Mouse (Mus musculus) thymus, postnatal 14 days (tissue): Measurements from ENCODE around the gene Chrm2.

Experiments
- DNase-seq: peaks from one replicate; pipeline ENCODE4 v3.0.0; 2021

Gene Chrm2

DNA sequence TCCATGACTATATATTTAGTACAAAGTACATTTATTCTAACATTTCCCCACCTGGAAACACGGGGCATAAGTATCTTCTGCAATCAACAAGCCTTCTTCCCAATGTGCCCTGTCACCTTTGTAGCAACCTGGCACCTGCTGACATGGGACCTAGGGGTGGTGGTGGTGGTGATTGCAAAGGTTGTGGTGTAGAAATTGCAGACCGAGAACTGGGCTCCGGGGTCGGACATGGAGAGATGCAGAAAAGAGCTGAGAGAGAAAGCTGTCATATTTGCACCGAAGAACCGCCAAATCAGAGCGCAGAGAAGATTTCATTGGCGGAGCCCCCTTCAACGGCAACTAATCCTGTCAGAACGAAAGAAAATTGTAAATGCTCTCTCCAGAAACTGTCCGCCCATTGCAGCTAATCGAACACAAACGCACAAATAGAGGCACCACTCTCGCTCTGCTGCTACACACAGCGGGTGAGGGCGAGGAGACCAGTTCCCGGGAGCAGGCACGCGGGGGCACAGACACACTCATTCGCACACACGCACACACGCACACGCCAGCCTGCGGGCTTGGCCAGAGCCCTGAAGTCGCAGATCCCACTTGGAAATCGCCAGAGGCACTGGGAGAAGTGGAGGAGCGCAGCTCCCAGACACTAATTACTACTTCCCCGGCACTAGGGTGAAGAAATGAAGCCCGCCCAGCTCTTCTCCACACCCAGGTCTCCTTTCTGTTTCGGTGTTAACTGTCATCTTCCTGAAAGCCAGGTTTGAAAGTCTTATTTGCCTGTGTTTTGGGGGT, at the start of gene Chrm2:
Gene Chrm2 (plus strand): TSS at position 473 of the 789 bp plus-strand sequence.
- DNase-seq = no peak

DNA sequence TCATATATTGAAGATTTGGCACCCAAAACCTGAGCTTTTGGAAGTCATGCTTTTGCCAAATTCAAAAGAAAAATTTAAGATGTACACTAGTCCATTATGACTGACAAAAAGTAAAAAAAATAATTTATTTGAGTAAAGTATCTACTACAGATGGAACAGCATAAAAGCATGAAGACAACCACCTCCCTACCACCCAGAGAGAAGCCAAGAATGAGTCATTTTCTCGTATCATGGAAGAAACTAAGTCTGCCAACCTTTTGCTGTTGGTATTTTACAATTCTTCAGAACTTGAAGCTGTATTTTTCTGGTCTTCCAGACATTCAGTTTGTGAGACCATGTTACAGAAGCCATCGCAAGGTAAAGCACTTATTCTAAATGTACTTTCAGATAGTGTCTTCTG, 13.9 kb upstream of the Chrm2 start:
- DNase-seq = no peak

DNA sequence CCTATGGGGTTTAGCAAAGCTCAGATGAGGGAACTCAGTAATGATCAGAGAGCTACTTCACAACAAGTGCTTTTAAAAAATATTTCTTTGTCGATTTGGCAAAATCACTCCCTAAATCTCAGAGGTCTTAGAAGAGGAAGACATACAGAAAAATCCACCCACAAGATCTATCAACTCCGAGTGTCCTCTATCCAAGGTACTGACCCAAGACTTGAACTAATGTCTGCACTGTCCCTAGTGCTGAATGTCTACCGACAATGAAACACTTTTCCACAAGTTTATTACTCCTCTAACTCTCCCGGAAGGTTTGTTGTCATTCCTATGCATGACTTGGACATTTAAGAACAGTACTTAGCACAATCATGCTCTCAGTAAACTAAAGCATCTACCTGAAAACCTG, 9.9 kb upstream of the Chrm2 start:
- DNase-seq = no peak

DNA sequence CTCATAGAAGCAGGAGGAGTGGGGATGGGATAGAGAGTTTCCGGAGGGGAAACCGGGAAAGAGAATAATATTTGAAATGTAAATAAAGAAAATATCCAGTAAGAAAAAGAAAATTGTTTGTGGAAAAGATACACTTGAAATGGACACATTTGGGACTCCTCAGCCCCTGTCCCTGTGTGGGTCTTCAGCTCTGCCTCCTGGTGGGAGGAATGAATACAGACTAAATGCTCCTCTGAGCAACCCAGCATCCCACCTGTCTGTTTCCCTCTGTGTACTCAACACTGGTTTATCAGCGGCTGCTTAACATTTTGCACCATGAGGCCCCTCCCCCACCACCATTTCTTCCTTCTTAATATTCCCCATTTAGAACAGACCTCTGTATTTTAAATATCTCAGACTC, 3.8 kb upstream of the Chrm2 start:
- DNase-seq = no peak

DNA sequence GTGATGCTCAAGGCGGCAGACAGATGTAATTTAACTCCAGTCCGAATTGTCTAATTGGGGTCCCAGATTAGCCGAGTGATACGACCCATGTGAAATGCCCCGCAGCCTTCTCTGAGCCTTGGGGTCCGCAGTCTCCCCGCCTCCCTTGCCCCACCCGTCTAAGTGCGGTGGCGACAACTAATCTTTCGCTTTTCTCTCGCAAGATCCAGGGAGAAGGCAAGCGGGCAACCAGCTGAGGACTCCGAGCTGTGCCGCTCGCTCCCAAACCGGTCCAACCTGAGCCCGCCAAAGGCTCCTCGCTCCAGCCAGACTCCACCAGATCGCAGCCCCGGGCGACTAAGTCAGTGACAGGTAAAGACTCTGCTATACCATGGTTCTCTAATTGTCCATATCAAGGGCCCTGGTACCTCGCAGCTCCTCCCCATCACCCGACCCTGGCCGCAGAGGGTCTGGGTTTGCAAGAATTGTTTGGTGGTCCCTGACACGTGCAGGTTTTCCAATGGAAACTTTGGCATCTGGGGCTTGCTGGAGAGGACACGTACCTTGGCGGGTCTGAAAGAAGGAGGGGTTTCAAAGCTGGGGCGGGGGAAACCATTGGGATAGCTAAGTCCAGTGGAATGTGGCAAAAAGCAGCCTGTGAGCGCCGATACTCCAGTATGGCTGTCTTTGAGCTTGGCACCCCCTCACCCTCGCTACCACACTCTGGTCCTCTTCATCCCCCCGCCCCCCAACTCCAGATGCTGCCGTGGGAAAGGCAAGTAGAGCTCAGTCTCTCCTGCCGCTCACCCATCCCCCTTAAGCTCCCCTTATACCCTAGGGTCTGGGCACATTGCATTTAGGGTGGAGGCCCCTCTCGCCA, 746 bp downstream of the Chrm2 start:
- no peak for DNase-seq

DNA sequence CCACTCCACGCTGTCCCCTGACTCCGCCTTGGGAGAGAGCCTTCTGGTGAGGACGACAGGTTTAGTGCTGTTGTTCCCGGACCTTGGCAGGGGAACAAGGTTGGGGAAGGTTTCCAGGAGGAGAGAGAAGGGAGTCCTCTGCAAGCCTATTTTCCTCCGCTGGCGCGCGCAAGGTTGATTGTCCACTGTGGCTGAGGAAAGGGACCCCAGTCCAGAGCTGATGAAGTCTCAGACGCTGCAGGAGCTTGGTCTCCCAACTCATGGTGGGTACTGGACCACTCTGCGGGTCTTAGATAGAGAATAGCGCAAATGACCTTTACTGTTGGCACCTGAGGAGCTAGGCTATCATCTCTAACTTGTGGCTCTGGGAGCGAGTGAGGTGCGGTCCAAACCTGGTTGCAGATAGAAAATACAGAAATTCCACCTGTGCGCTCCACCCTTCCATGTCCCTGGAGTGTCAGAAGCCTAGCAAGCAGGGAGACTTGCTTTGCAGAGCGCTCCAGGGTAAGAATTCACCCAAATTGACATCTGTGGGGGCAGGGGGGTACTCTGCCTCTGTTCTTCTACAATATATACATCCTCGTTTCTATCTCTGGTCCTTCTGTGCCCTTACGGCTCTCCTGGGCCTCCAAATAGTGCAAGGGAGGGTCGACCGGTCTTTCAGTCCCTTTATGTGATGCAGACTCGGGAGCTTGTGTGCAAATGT, 1.5 kb downstream of the Chrm2 start:
- no peak for DNase-seq

DNA sequence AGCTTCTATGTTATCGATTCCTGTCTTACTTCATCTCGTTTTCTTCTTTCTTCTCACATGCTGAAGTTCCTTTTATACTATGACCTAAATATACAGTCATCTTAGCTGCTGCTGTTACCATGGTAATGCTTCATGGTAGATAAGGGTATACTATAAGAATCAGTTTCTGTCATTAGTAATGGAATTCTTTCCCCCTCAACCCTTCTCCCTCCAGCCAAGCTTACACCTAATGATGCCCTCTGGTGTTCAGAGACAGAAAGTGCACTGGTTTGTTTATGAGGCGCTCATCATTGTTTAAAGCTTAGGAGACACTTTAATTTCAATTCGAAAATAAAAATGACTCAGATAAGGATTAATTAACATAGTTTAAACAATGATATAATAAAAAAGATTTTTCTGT, 5.8 kb downstream of the Chrm2 start:
- no peak for DNase-seq

DNA sequence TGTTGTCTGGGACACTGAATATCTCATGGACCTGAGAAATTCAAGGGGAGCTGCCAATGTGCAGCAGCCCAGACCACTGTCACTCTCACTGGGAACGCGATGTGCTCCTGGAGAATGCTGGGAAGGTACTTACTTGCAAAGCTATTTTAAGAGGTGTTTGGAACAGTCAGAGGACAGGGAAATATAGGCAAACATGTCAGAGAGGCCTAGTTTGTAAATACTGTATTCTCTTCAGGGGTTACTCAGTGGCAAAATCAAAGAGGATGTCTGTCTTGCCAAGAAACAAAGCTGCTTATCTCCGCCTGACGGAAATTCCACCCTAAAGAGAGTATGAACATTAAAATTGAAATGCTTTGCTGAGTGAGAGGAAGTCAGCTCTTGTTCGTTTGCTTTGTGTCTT, 17.3 kb downstream of the Chrm2 start:
- DNase-seq = no peak

DNA sequence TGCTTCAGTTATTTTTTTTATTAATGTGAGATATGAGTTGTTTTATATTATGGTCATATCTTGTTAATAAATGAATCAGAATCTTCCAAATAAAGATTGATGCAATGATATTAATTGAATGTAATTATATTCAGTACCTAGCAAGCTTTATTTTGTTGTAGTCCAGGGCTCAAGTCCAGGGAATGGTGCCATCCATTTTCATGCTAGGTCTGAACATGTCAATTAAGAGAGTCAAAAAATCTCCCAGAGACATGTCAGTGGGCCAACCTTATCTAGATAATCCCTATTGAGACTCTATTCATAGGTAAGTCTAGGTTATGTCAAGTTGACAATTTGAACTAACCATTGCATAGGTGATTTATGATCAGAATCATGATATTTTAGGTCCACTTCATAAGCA, 21.1 kb downstream of the Chrm2 start:
- DNase-seq = no peak

DNA sequence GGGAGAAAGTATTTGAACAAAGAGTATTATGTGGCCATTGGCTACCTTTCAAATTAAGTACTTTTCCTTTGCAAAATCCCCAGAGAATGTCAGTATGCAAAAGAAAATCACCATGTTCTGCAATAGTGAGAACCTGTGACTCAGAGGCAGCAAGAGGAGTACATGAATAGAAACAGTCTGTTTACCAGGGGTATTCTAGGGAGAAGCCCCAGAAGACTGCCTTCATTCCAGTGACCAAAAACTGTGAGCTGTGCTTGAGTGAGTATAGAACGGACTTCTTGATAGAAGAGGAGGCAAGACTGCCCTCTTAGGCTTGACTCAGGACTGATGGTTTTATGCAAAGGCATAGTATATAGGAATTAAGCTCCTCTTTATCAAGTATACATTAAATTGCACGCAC, 22.2 kb downstream of the Chrm2 start:
- DNase-seq = no peak

DNA sequence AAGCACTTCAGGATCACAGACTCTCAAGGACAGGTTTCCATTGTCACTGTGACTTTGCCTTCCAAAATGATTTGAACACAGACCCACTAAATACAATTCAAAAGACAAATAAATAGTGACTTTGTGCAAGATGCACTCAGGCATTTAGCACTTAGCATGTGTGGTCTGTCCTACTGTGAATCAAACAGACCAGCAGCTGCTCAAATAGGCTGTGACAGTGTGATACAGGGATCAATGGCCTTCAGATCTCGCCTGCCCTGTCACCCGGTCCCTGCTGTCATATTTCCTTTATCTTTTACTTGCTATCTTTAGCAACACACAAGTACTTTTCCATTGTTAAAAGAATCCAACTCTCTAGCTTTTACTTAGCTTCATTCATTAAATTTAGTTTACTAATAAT, 31.8 kb downstream of the Chrm2 start:
- no peak for DNase-seq

DNA sequence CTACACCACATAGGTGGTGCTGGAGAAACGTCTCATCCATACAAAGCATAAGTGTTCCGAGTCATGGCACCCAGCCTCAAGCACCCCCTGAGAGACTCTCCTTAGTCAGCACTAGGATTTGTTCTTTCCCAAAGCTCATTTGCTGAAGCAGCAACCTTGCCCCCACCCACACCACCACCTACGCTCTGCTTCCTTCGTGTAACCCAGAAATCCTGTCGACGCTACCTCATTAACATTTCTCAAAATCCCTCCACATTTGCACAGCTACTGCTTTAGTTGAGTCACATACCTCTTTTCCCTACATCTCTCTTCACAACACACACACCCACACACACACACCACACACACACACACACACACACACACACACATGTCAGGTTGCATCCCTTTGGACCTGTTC, 50.1 kb downstream of the Chrm2 start:
- DNase-seq = no peak

DNA sequence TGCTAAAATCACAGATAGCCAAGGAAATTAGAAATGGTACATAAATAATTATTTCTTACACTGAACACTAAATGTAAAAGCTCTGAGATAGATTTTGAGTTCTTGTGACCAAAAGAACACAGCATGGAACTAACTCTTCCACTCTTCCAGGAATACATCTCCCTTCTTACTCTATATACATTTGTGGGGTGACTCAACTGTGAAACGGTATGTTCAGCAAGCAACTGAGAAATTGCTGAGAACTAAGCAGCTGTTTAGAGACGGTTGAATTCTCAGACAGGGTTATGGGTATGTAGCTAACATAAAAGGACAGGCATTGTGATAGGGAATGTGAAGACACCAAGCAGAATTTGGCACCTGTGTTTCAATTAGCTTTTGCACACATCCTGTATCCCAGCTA, 51.3 kb downstream of the Chrm2 start:
- no peak for DNase-seq

DNA sequence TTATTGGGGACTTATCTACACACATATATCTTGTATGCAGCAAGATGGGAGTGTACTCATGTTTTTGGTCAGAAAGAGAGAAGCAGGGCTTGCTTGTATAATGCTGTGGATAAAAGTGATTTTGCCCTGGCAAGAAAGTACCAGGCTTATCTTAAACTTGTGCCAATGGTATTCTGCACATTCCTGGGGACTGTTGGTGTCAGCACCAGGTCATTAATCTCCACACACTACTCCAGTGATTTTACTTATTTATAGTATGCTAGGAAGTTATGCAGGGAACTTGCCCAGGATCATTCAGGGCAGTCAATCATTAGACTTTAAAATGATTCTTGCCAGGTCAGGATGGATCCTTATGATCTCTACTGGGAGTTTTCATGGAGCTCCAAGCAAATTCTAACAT, 63.6 kb downstream of the Chrm2 start:
- no peak for DNase-seq

DNA sequence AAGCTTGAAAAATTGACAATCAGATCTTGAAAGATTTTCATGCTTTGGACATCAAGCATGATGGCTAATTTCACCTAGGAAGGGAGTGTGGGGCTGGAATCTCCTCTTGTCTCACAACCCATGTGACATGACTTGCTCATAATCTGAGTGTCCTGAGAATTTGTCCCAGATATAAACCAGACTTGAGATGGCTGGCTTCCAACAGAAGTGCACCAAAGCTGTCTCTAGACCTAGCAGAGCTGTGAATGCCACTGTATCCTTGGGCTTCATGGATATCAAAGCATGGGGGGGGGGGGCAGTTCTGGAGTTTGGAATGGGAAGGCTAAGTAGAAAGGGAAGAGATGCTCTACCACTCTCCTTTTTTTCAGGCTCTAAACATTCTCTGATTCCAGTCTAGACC, 67.2 kb downstream of the Chrm2 start:
- DNase-seq = no peak

DNA sequence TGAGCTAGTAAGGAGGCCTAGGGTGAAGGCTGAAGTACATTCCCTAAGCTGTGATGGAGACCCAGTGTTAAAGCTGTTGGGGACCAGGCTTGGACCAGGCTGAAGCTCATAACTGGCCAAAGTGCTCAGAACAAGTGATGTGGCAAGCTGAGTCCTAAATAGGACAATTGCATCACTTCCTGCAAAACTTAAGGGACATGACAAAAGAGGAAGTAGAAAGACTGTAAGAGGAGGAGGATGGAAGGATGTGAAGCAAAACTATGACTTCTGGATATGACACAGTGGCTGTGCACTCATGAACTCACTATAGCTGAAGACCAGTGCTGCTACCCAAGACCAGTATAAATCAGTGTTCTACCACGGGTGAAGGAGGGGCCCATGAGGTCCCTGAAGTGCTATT, 69.1 kb downstream of the Chrm2 start:
- DNase-seq = no peak

DNA sequence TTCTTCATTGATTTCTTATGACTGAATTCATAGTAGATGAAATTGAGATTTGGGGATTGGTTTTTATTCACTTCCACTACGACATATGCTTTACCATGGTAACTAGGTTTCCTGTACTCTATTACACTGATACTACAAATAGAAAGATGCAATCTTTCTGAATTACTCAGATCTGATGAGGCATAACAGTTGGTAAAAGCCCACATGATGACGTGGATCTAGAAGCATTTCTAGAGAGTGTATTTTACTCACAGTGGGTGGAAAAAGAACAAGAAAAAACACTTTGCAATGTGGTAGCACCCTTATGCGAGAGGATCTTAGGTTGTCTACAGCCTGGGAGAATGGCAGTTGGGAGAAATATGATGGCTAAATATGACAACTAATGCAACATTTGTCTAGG, 76.1 kb downstream of the Chrm2 start:
- DNase-seq = no peak

DNA sequence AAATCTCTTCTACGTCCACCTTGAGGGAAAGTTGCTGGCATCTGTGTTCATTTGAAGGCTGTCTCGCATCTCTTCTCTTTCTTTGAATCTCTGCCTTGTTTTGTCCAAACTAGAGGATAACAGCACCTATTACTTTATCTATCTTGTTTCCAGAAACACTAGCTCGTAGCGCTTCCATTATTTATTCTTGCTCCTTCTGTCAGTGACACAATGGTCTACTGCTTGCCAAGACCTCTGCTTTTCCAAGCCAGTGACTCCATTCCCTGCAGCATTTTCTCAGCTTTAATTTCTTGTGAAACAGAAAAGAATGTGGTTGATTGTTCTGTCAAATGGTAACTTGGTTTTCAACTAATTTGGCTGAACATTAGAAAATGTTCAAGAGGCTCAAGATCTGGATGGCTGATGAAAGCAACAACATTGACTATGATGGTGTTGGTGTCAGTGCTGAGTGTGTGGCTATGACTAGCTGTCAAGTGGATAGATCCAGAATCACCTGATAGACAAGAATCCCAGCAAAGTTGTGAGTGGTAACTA, 96.3 kb downstream of the Chrm2 start:
- no peak for DNase-seq

DNA sequence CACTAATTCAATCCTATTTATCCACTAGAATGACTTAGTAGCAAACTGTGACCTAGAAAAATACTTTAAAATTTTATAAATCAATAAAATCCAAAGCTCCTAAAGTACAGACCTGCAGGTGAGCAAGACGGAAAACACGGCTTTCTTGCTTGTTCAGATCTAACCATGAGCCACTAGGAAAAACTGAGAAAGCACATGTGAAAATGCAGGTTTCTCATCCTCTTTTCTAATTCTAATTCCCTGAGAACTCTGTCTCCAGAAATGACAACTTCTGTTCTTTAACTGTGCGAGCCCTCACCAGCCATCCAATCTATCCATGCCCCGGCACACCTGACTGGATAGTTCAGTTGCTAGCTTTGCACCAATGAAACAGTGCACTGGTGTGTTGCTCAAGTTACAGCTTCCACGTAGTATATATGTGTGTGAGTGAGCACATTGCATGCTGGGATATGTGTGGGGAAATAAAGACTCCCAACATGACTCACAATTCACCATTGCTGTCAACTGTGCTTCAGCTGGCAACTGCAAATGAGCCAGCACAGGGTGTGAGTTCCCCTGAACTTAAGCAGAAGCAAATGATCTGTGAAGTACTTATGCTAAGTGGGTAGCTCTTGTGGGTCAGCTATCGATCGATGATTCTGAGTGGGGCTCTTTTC, 119.3 kb downstream of the Chrm2 start:
- no peak for DNase-seq

DNA sequence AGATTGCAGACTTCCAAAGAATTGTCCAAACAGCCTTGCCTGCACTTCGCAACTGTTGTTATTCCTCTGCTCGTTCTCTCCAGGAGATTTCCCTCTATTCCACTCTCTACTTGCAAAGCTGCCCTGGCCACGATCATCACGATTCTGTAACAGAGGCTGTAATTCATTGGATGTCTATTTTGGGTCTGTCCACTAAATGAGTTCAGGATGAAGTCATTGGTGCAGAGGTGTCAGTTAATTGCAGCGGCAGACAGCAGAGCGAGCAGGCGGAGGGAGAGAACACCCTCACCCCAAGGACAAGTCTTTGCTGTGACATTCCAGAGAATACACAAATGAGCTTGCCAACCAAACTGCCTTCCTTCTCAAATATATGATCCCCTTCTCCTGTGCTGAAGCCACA, 120.1 kb downstream of the Chrm2 start:
- DNase-seq = no peak

DNA sequence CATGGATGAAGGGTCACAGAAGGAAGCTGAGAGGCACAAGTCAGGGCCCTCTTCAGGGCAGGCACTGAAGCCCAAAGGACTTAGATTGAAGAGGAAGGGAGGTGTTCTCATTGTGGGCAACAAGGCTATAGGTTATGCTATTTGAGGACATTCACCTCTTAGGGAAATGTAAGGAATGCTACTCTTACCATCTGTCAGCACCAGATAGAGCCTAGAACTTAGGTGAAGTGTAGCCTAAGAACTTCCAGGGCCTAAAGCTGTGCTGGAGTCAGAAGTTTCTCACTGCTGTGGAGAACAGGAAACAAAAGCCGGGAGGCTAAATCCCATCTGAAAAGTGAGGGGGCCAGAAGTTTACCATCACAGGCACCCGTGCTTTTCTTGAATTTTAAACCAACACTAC, 120.6 kb downstream of the Chrm2 start:
- DNase-seq = no peak

DNA sequence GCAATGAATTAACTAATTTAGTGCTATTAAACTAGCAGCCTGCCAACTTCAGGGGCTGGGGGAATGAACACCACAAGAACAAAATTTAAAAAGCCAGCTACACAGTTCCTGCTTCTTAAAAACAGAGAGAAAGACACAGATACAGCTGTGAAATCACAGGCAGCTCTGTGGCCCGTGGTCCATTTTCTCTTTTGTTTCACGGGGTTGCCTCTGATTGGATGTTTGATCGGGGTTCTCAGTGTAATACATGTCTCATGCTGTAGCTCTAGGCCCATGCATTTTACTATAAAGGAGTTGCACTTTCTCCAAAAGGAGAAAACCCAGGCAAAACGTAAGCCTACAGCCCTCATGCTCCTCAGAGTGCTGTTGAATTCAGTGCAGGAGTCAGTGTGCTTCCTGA, 128.6 kb downstream of the Chrm2 start:
- DNase-seq = no peak

DNA sequence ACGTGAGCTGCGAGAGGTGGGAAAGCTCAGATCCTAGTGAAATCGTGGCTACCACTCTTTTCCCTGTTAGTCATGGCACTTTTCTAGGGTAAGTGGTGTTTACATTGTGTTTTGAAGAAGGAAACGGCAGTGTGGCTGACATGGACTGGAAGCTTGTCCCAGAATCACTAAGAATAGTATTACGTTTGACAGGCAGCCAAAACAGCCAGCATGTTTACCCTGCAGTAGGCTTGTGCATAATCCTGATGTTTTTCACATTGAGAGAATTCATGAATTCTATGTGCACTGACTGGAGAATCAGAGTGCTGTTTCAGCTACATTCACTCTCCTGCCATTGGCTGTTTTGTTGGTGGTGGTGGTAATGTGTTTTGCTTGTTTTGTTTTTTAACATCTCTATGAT, 129.4 kb downstream of the Chrm2 start:
- no peak for DNase-seq
